Mouse (Mus musculus): ENCODE results near the gene F2r. TPM values are rescaled to one million over a fixed set of nuclear protein-coding genes. Genes with fewer than 3 reads are reported as not detected.

Gene F2r
- polyA plus RNA-seq, 1 experiment from 2014 or later, result 124 TPM

GRCm38 (mm10) chr13:95610786-95611562 lies 7.3 kb downstream of the F2r start:
- Histone ChIP-seq H3K4me2 (peak overlapping the region; percentile 44), H3K27ac (replicated peaks) (peak overlapping the region; percentile 81), H3K9me3 (no peaks in the 10 kb centered on the region), H3K4me3 (no peak overlapping the region), H3K9ac (peak overlapping the region; percentile 8; the same call in 1 of the 2 replicates), H3K36me3 (peaks cover 57% of the 10 kb centered on the region), H3K4me1 (peaks cover 86% of the 10 kb centered on the region), H3K27me3 (replicated peaks) (no peaks in the 10 kb centered on the region)
- WGBS, result 38% methylated on average over 16 of the region's 16 CpGs
- ATAC-seq (ENCODE audit: extremely low read depth, insufficient number of reproducible peaks, low FRiP score, low TSS enrichment), result peak; percentile 35; the same call in 1 of the 2 replicates

- no peak overlapping the region for H3K4me3 ChIP-seq
- H3K4me2 ChIP-seq, result no peak overlapping the region
- H3K4me1 ChIP-seq, result peaks cover 73% of the 10 kb centered on the region
- 66% methylated on average over 2 of the region's 2 CpGs for WGBS
- H3K27me3 ChIP-seq (replicated peaks), result no peaks in the 10 kb centered on the region
- H3K9ac ChIP-seq, result no peak overlapping the region
- peaks cover 71% of the 10 kb centered on the region for H3K36me3 ChIP-seq
- no peak for ATAC-seq (ENCODE audit: extremely low read depth, insufficient number of reproducible peaks, low FRiP score, low TSS enrichment)
- H3K9me3 ChIP-seq, result no peaks in the 10 kb centered on the region
- no peak overlapping the region for H3K27ac ChIP-seq (replicated peaks)
These were observed 9.2 kb downstream of the F2r start for GRCm38 (mm10) chr13:95609088-95609420.

GRCm38 (mm10) chr13:95608416-95609087 lies 9.7 kb downstream of the F2r start:
- H3K27me3 ChIP-seq (replicated peaks), result no peaks in the 10 kb centered on the region
- H3K36me3 ChIP-seq, result peaks cover 76% of the 10 kb centered on the region
- H3K9me3 ChIP-seq, result no peaks in the 10 kb centered on the region
- WGBS, result 78% methylated on average over 6 of the region's 6 CpGs
- no peak overlapping the region for H3K9ac ChIP-seq
- peaks cover 73% of the 10 kb centered on the region for H3K4me1 ChIP-seq
- ATAC-seq (ENCODE audit: extremely low read depth, insufficient number of reproducible peaks, low FRiP score, low TSS enrichment), result no peak
- no peak overlapping the region for H3K4me3 ChIP-seq
- H3K27ac ChIP-seq (replicated peaks), result no peak overlapping the region
- no peak overlapping the region for H3K4me2 ChIP-seq

GRCm38 (mm10) chr13:95607019-95607418 lies 11.3 kb downstream of the F2r start:
- no peak overlapping the region for H3K4me2 ChIP-seq
- no peak overlapping the region for H3K9ac ChIP-seq
- H3K27ac ChIP-seq (replicated peaks), result no peak overlapping the region
- ATAC-seq (ENCODE audit: extremely low read depth, insufficient number of reproducible peaks, low FRiP score, low TSS enrichment), result no peak
- peaks cover 80% of the 10 kb centered on the region for H3K36me3 ChIP-seq
- H3K4me3 ChIP-seq, result no peak overlapping the region
- 82% methylated on average over 8 of the region's 8 CpGs for WGBS
- H3K4me1 ChIP-seq, result peaks cover 60% of the 10 kb centered on the region
- H3K27me3 ChIP-seq (replicated peaks), result no peaks in the 10 kb centered on the region
- H3K9me3 ChIP-seq, result no peaks in the 10 kb centered on the region

GRCm38 (mm10) chr13:95604288-95604687 lies 14.0 kb downstream of the F2r start:
- no peak for ATAC-seq (ENCODE audit: extremely low read depth, insufficient number of reproducible peaks, low FRiP score, low TSS enrichment)
- H3K27me3 ChIP-seq (replicated peaks), result no peaks in the 10 kb centered on the region
- H3K36me3 ChIP-seq, result peaks cover 86% of the 10 kb centered on the region
- no peak overlapping the region for H3K4me2 ChIP-seq
- no peaks in the 10 kb centered on the region for H3K9me3 ChIP-seq
- WGBS, result 93% methylated on average over 25 of the region's 25 CpGs
- H3K9ac ChIP-seq, result no peak overlapping the region
- H3K27ac ChIP-seq (replicated peaks), result no peak overlapping the region
- H3K4me1 ChIP-seq, result peaks cover 41% of the 10 kb centered on the region
- H3K4me3 ChIP-seq, result no peak overlapping the region

GRCm38 (mm10) chr13:95599833-95600359 lies 18.4 kb downstream of the F2r start:
- H3K4me1 ChIP-seq, result peaks cover 25% of the 10 kb centered on the region
- no peak for ATAC-seq (ENCODE audit: extremely low read depth, insufficient number of reproducible peaks, low FRiP score, low TSS enrichment)
- 68% methylated on average over 3 of the region's 3 CpGs for WGBS
- no peak overlapping the region for H3K9ac ChIP-seq
- no peaks in the 10 kb centered on the region for H3K27me3 ChIP-seq (replicated peaks)
- H3K27ac ChIP-seq (replicated peaks), result no peak overlapping the region
- H3K4me2 ChIP-seq, result no peak overlapping the region
- H3K4me3 ChIP-seq, result no peak overlapping the region
- H3K36me3 ChIP-seq, result peaks cover 50% of the 10 kb centered on the region
- no peaks in the 10 kb centered on the region for H3K9me3 ChIP-seq

GRCm38 (mm10) chr13:95598232-95598920 lies 19.9 kb downstream of the F2r start:
- no peak overlapping the region for H3K4me2 ChIP-seq
- 76% methylated on average over 18 of the region's 18 CpGs for WGBS
- peaks cover 29% of the 10 kb centered on the region for H3K4me1 ChIP-seq
- H3K9ac ChIP-seq, result no peak overlapping the region
- peaks cover 34% of the 10 kb centered on the region for H3K36me3 ChIP-seq
- no peak overlapping the region for H3K4me3 ChIP-seq
- ATAC-seq (ENCODE audit: extremely low read depth, insufficient number of reproducible peaks, low FRiP score, low TSS enrichment), result no peak
- no peaks in the 10 kb centered on the region for H3K9me3 ChIP-seq
- H3K27ac ChIP-seq (replicated peaks), result 0 out of 2 replicates have a peak overlapping the region, but pooled peaks have one; percentile 7
- H3K27me3 ChIP-seq (replicated peaks), result no peaks in the 10 kb centered on the region

GRCm38 (mm10) chr13:95597578-95597977 lies 20.7 kb downstream of the F2r start:
- Histone ChIP-seq H3K9me3 (no peaks in the 10 kb centered on the region), H3K27ac (replicated peaks) (no peak overlapping the region), H3K4me3 (no peak overlapping the region), H3K27me3 (replicated peaks) (no peaks in the 10 kb centered on the region), H3K4me2 (no peak overlapping the region), H3K9ac (no peak overlapping the region), H3K4me1 (peaks cover 33% of the 10 kb centered on the region), H3K36me3 (peaks cover 26% of the 10 kb centered on the region)
- 89% methylated on average over 10 of the region's 10 CpGs for WGBS
- no peak for ATAC-seq (ENCODE audit: extremely low read depth, insufficient number of reproducible peaks, low FRiP score, low TSS enrichment)

- Histone ChIP-seq H3K4me3 (no peak overlapping the region), H3K27ac (replicated peaks) (no peak overlapping the region), H3K9ac (no peak overlapping the region), H3K9me3 (no peaks in the 10 kb centered on the region), H3K4me1 (peaks cover 35% of the 10 kb centered on the region), H3K4me2 (no peak overlapping the region), H3K27me3 (replicated peaks) (no peaks in the 10 kb centered on the region), H3K36me3 (peaks cover 20% of the 10 kb centered on the region)
- 91% methylated on average over 7 of the region's 7 CpGs for WGBS
- ATAC-seq (ENCODE audit: extremely low read depth, insufficient number of reproducible peaks, low FRiP score, low TSS enrichment), result no peak
These were observed 21.6 kb downstream of the F2r start for GRCm38 (mm10) chr13:95596689-95597088.

- Histone ChIP-seq H3K9me3 (no peaks in the 10 kb centered on the region), H3K9ac (no peak overlapping the region), H3K4me2 (no peak overlapping the region), H3K4me1 (peaks cover 35% of the 10 kb centered on the region), H3K27me3 (replicated peaks) (no peaks in the 10 kb centered on the region), H3K36me3 (peaks cover 13% of the 10 kb centered on the region), H3K4me3 (no peak overlapping the region), H3K27ac (replicated peaks) (no peak overlapping the region)
- no peak for ATAC-seq (ENCODE audit: extremely low read depth, insufficient number of reproducible peaks, low FRiP score, low TSS enrichment)
- WGBS, result 43% methylated on average over 5 of the region's 5 CpGs
These were observed 22.4 kb downstream of the F2r start for GRCm38 (mm10) chr13:95595921-95596320.

GRCm38 (mm10) chr13:95595411-95595810 lies 22.9 kb downstream of the F2r start:
- no peak for ATAC-seq (ENCODE audit: extremely low read depth, insufficient number of reproducible peaks, low FRiP score, low TSS enrichment)
- Histone ChIP-seq H3K27ac (replicated peaks) (no peak overlapping the region), H3K4me3 (no peak overlapping the region), H3K4me1 (peaks cover 40% of the 10 kb centered on the region), H3K9ac (no peak overlapping the region), H3K9me3 (no peaks in the 10 kb centered on the region), H3K4me2 (no peak overlapping the region), H3K36me3 (peaks cover 7% of the 10 kb centered on the region), H3K27me3 (replicated peaks) (no peaks in the 10 kb centered on the region)
- 63% methylated on average over 7 of the region's 7 CpGs for WGBS

Measured in heart, embryonic 13.5 days (tissue).